Mouse (Mus musculus) ES-E14 (cell line): Measurements from ENCODE around the gene Fgd2.

Experiments used
- CHD2 ChIP-seq: IDR thresholded peaks from 2 replicates; pipeline ENCODE4 v1.6.1; 2014; ENCODE audit warnings: mild to moderate bottlenecking, low read depth, low read length, inconsistent platforms
- HCFC1 ChIP-seq: IDR thresholded peaks from 2 replicates; pipeline ENCODE4 v1.6.1; 2012; ENCODE audit warnings: low read length, inconsistent platforms, borderline replicate concordance; ENCODE audit not compliant: insufficient read depth
- ZC3H11A ChIP-seq: IDR thresholded peaks from 2 replicates; pipeline ENCODE4 v1.6.1; 2012; ENCODE audit warnings: low read depth, mild to moderate bottlenecking, inconsistent platforms, low read length, borderline replicate concordance
- ZNF384 ChIP-seq: IDR thresholded peaks from 2 replicates; pipeline ENCODE4 v1.6.1; 2012; ENCODE audit warnings: low read depth, low read length, inconsistent platforms

DNA sequence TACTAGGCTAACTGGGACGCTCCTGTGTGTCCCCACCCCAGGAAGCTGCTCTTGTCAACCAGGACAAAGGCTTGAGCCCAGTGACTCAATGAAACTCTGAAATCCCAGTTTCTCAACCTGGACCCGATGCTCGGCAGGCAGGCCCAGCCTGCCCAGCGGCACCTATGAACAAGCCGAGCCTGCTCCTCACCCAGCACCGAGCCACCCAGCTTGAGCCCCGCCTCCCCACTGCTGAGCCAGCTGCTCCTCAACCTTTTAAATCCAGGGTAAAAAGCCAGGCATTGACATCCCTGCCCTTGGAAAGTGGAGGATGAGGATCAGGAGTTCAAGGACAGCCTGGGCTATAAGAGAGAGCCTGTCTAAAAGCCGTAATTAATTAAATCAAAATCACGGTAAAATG lies 64.6 kb downstream of the Fgd2 start:
- no peak for TF ChIP-seq HCFC1
- no peak for TF ChIP-seq CHD2
- no peak for TF ChIP-seq ZC3H11A
- TF ChIP-seq ZNF384: no peak
